Mouse (Mus musculus) lung, embryonic 14.5 days (tissue): ENCODE measurements at regions not wholly inside any gene's neighbourhood (a gene's known extent, or its start where the extent isn't known, plus 50 kb on each side); places are given as distances from the start of the nearest gene placed in this dataset.

ENCODE experiments used
- ATAC-seq: fragments of 200-750 bp; cut with Nextera tagmentation; 2 replicates; pipeline ENCODE4 v1.8.0; 2017; ENCODE audit warnings: mild to moderate bottlenecking, moderate TSS enrichment, moderate library complexity; ENCODE audit not compliant: insufficient read depth
- DNase-seq: peaks from one replicate; pipeline ENCODE4 v3.0.0-alpha.2; 2015
- H3K27ac ChIP-seq: fragments of 300-500 bp; sonication (generic); 2 replicates; pipeline ENCODE4 v1.5.1; 2014; ENCODE audit warnings: low read depth, mild to moderate bottlenecking, moderate library complexity
- H3K27me3 ChIP-seq: fragments of 300-500 bp; sonication (generic); 2 replicates; pipeline ENCODE4 v1.6.1; 2014; ENCODE audit warnings: low read length, control low read depth; ENCODE audit not compliant: insufficient read depth
- H3K36me3 ChIP-seq: fragments of 300-500 bp; sonication (generic); 2 replicates; pipeline ENCODE4 v1.6.1; 2014; ENCODE audit warnings: control low read depth; ENCODE audit not compliant: insufficient read depth
- H3K4me1 ChIP-seq: fragments of 300-500 bp; sonication (generic); 2 replicates; pipeline ENCODE4 v1.6.1; 2014; ENCODE audit warnings: antibody characterized with exemption, control low read depth; ENCODE audit not compliant: insufficient read depth
- H3K4me2 ChIP-seq: fragments of 300-500 bp; sonication (generic); 2 replicates; pipeline ENCODE4 v1.6.1; 2014; ENCODE audit warnings: mild to moderate bottlenecking
- H3K4me3 ChIP-seq: fragments of 300-500 bp; sonication (generic); 2 replicates; pipeline ENCODE4 v1.5.1; 2014; ENCODE audit warnings: low read depth, low read length
- H3K9ac ChIP-seq: fragments of 300-500 bp; sonication (generic); 2 replicates; pipeline ENCODE4 v1.6.1; 2014
- H3K9me3 ChIP-seq: fragments of 300-500 bp; sonication (generic); 2 replicates; pipeline ENCODE4 v1.6.1; 2016; ENCODE audit warnings: low read depth, low read length, control low read depth
- CTCF ChIP-seq: IDR thresholded peaks from 2 replicates; pipeline ENCODE4 v1.5.1; 2016; ENCODE audit warnings: antibody characterized with exemption, low read depth
- WGBS: fragments of 180-500 bp; shearing (Covaris S2); extraction: QIAGEN DNeasy Blood & Tissue Kit; methylation state at CpG from one replicate; pipeline ENCODE4 v1.1.7; 2014; 5-methylcytosine and 5-hydroxymethylcytosine counted together

DNA sequence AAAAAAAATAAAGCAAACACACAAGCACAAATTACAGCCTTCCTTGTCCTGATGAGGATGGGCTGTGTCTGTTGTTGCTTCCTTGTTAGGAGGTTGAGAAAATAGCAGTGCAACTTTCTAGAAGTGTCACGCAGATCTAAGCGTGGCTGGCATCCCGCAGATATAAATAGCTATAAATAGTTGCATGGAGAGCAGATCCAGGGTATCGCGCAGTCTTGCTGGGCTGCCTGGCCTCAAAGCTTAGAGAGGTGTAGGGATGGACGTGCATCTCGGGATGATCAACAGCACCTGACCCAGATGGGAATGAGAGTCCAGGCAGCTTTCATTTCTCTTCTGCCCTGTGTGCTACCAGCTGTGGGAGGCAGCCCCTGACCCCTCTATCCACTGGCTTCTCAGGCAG, 313.5 kb upstream of the Arrdc4 start:
- no peak for DNase-seq
- Histone ChIP-seq H3K4me3 (no peak overlapping the region), H3K4me1 (no peaks in the 10 kb centered on the region; the same call in 1 of the 2 replicates)

DNA sequence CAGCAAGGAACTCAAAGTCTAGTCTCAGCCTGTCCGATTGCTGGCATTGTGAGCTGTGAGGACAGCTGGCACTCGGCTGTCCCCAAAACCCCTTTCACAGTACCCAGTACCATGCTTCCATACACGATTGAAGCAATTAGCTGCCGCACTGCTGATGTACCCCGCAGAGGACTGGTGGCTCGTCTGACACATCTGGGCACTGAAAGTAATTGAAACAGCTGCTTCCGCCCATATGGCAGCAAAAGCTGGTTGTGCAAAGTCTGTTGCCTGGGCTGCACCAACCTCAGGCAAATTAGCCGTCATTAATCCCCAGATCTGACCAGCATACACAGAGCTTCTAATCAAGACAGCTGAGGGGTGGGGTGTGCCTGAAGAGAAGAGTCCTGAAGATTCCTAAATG, 313.1 kb upstream of the Arrdc4 start:
- no peak for DNase-seq
- Histone ChIP-seq H3K9ac (no peak overlapping the region), H3K4me2 (no peak overlapping the region), H3K4me3 (no peak overlapping the region), H3K27ac (no peak overlapping the region), H3K27me3 (no peaks in the 10 kb centered on the region), H3K4me1 (no peaks in the 10 kb centered on the region; the same call in 1 of the 2 replicates), H3K36me3 (no peaks in the 10 kb centered on the region), H3K9me3 (no peaks in the 10 kb centered on the region)
- no peak for TF ChIP-seq CTCF
- 69% methylated on average over 8 of the region's 8 CpGs for WGBS
- no peak for ATAC-seq

More for the DNA sequence above, 313.5 kb upstream of the Arrdc4 start:
- Histone ChIP-seq H3K27me3 (no peaks in the 10 kb centered on the region), H3K9me3 (no peaks in the 10 kb centered on the region), H3K27ac (no peak overlapping the region), H3K9ac (no peak overlapping the region), H3K36me3 (no peaks in the 10 kb centered on the region), H3K4me2 (no peak overlapping the region)
- 76% methylated on average over 7 of the region's 7 CpGs for WGBS
- ATAC-seq = no peak
- no peak for TF ChIP-seq CTCF

DNA sequence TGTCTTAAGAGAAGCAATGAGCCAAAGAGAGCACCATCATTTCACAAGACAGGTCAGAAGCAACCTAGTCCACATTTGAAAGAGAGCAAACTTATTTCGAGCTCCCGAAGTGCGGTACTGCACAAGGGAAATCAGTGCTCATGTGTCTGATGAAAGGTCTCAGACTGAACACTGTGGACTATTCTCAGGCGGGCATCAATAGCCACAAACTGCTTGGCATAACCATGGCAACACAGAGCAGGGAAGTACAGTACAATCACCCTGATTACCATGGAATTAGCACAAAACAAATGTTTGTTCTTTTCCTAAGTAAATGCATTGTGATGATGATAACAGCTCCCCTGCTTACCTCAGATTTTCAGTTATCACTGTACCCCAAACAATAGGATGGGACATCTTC, 312.2 kb upstream of the Arrdc4 start:
- H3K9me3 ChIP-seq = no peaks in the 10 kb centered on the region
- H3K4me2 ChIP-seq = no peak overlapping the region
- no peak overlapping the region for H3K4me3 ChIP-seq
- WGBS = 88% methylated on average over 4 of the region's 4 CpGs
- H3K4me1 ChIP-seq = no peaks in the 10 kb centered on the region; the same call in 1 of the 2 replicates
- DNase-seq (no peak), ATAC-seq (no peak)
- no peaks in the 10 kb centered on the region for H3K27me3 ChIP-seq
- no peak overlapping the region for H3K9ac ChIP-seq
- H3K27ac ChIP-seq = no peak overlapping the region
- no peaks in the 10 kb centered on the region for H3K36me3 ChIP-seq
- TF ChIP-seq CTCF = no peak

DNA sequence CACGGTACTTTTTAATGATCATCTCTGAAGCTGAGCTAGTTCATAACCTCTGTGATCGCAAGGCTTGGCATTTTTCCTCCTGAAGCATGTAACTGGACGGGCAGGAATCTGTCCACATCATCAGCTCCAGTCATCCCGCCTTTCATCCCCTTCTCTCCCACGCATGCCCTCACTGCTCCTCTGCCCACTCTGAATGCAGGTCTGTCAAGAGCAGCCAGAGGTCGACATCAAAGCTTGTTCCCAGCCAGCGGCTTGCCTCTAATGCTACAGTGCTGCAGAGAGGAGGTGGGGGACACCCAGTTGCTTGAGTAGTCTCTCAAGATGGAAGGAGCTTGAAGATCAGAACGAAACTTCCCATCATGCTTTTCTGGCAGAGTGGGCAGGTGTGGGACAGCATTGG, 267.5 kb upstream of the Arrdc4 start:
- 36% methylated on average over 8 of the region's 8 CpGs for WGBS
- H3K27ac ChIP-seq = no peak overlapping the region

DNA sequence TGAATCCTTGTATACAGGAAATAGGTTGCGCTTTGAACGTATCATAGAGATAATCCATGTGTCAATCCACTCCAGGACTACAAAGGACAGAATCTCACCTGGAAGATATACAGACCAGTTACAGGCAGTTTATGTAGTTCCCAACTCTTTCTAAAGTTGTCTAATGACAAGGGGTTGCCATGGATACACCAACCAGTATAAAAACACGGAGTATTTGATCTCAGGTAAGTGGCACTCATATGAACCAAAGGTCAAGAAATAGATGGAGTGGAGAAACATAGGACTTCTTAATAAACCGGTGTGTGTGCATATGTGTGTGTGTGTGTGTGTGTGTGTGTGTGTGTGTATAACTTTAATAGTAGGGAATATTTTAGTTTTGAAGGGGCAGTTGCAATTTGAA, 266.0 kb upstream of the Arrdc4 start:
- Histone ChIP-seq H3K27me3 (no peaks in the 10 kb centered on the region), H3K4me1 (no peaks in the 10 kb centered on the region), H3K4me2 (no peak overlapping the region), H3K4me3 (no peak overlapping the region), H3K9ac (no peak overlapping the region), H3K36me3 (no peaks in the 10 kb centered on the region), H3K27ac (no peak overlapping the region), H3K9me3 (no peaks in the 10 kb centered on the region)
- peak; percentile 27 for DNase-seq
- ATAC-seq = peak; percentile 35; the same call in 1 of the 2 replicates
- 58% methylated on average over 4 of the region's 4 CpGs for WGBS
- no peak for TF ChIP-seq CTCF

More for the DNA sequence above, 267.5 kb upstream of the Arrdc4 start:
- no peaks in the 10 kb centered on the region for H3K36me3 ChIP-seq
- ATAC-seq (no peak), DNase-seq (no peak)
- TF ChIP-seq CTCF = no peak
- no peaks in the 10 kb centered on the region for H3K9me3 ChIP-seq
- no peaks in the 10 kb centered on the region for H3K4me1 ChIP-seq
- no peak overlapping the region for H3K9ac ChIP-seq
- H3K4me2 ChIP-seq = no peak overlapping the region
- H3K4me3 ChIP-seq = no peak overlapping the region
- H3K27me3 ChIP-seq = no peaks in the 10 kb centered on the region

DNA sequence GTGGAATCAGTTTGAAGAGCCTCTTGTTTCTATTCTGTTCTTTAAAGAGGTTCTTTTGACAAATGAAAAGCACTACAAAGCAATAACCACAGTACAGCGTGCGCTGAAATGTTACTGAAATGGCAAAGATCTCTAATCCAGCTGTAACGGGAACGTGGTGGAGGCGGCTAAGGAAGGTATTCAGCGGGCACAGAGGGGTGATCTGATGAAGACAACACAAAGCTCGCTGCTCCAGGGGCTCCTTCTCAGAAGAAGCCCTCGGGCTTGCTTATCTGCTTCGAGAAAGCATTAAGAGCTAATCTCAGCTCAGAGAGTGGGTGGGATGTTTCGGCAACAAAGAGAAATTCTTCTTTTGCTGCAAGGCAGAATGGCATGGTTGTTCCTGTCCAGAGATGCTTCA, 258.2 kb upstream of the Arrdc4 start:
- Histone ChIP-seq H3K9ac (no peak overlapping the region), H3K4me3 (no peak overlapping the region), H3K27ac (no peak overlapping the region), H3K4me1 (no peaks in the 10 kb centered on the region), H3K27me3 (no peaks in the 10 kb centered on the region), H3K9me3 (no peaks in the 10 kb centered on the region), H3K4me2 (no peak overlapping the region), H3K36me3 (no peaks in the 10 kb centered on the region)
- TF ChIP-seq CTCF = no peak
- DNase-seq = no peak
- no peak for ATAC-seq
- WGBS = 68% methylated on average over 10 of the region's 10 CpGs

DNA sequence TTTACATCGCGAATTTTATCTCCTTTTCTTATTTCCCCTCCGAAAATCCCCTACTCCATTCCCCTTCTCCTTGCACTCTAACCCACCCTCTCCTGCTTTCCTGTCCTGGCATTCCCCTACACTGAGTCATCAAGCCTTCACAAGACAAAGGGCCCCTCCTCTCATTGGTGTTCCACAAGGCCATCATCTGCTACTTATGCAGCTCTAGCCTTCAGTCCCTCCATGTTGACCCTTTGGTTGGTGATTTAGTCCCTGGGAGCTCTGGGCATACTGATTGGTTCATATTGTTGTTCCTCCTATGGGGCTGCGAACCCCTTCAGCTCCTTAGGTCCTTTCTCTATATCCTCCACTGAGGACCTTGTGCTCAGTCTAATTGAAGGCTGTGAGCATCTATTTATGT, 239.0 kb upstream of the Arrdc4 start:
- 86% methylated on average over 4 of the region's 4 CpGs for WGBS
- no peak for DNase-seq
- Histone ChIP-seq H3K4me3 (no peak overlapping the region), H3K9me3 (no peaks in the 10 kb centered on the region), H3K27ac (no peak overlapping the region), H3K36me3 (no peaks in the 10 kb centered on the region), H3K9ac (no peak overlapping the region), H3K4me1 (no peaks in the 10 kb centered on the region), H3K4me2 (no peak overlapping the region), H3K27me3 (no peaks in the 10 kb centered on the region)
- no peak for TF ChIP-seq CTCF
- no peak for ATAC-seq

DNA sequence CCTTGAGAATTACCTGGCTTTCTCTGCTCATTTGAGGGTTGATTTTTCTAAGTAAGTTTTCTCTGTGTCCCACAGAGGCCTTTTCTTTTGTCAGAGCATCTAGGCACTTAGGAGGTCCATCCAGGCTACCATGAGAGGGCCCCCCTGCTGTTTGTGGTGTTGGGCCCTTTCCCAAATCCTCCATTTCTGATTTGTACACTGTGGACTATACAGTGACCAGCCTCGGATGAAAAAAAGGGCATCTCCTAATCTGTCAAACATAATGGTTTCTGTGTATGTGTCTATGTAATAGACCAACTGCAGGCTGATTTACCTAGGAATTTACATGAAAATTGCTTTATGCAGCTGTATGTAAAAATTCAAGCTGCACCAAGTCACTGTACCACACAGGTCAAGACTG, 234.9 kb upstream of the Arrdc4 start:
- TF ChIP-seq CTCF = no peak
- Histone ChIP-seq H3K27me3 (no peaks in the 10 kb centered on the region), H3K27ac (no peak overlapping the region), H3K9ac (no peak overlapping the region), H3K4me1 (no peaks in the 10 kb centered on the region), H3K9me3 (no peaks in the 10 kb centered on the region), H3K36me3 (no peaks in the 10 kb centered on the region), H3K4me2 (no peak overlapping the region), H3K4me3 (no peak overlapping the region)
- DNase-seq (no peak), ATAC-seq (no peak)
- 21% methylated on average over 1 of the region's 1 CpGs for WGBS
